Mouse (Mus musculus) lung, adult 2 months (tissue): ENCODE measurements at regions not wholly inside any gene's neighbourhood (a gene's known extent, or its start where the extent isn't known, plus 50 kb on each side); places are given as distances from the start of the nearest gene placed in this dataset.

ENCODE experiments used
- CTCF ChIP-seq: fragments of 200-500 bp; IDR thresholded peaks from 2 replicates; pipeline ENCODE4 v1.5.1; 2011; ENCODE audit warnings: mild to moderate bottlenecking, low read length, control low read depth; ENCODE audit not compliant: insufficient read depth
- POLR2A ChIP-seq: fragments of 200-500 bp; IDR thresholded peaks from 2 replicates; pipeline ENCODE4 v1.6.1; 2011; ENCODE audit warnings: low read depth, mild to moderate bottlenecking, control low read depth, low read length, borderline replicate concordance; ENCODE audit errors: extremely low read depth

DNA sequence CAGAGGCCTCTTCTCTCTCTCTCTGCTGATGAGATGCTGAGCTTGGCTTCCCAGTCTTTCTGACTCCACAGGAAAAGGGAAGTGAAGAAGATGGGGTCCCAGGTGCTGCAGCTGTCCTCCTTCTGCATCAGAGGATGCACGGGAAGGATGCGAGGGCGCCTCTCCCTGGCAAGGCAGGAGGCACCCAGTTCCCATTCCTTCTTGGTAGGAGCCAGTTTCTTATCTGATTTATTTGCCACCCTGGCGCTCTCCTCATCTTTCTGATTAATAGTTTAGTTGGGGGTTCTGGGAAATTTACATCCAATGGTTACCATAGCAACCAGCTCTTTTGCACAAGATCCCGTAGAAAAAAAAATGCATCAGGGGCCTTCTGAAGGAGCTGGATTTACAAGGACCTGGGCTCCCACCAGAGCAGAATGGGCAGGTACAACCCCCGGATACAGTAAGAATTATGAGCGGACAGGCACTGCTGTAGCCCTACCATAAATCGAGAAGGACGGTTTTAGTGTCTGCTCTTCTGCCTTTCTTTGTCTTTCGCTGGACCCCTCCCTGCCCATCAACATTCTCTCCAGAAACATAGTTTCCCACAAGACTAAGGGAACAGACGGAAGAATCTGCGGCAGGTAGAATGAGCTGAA lies 107.2 kb upstream of the Shb start:
- no peak for TF ChIP-seq POLR2A
- TF ChIP-seq CTCF: no peak
